Mouse (Mus musculus): ENCODE measurements around the gene Cox14.

Gene Cox14

GRCm38 (mm10) chr15:99724292-99725021 lies 961 bp upstream of the Cox14 start:
- in situ Hi-C loops (cut with MboI, MseI) = loop anchor here in 1 of 2 experiments (5.0 kb wide), 1 partner anchor 48 kb away; the partner anchor contains the start of gene Cers5

DNA sequence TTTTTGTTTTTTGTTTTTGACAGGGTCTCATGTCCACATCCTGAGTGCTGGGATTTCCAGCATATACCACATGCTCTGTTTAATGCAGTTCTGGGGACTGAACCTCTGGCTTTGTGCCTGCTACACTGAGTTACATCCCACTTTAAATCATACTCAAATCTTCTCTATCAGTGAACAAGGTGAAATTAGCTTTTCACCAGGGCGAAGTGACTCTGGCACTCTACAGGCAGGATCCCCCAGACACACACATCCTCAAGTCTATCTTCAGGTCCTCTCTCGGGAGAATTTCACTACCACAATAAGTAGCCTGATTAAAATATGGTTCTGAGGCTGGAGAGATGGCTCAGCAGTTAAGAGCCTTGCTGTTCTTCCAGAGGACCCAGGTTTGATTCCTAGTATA lies 1.1 kb downstream of the Cox14 start:
- in situ Hi-C loops (cut with MboI, MseI) = loop anchor here in 1 of 2 experiments (5.0 kb wide), 1 partner anchor 46 kb away; the partner anchor contains the start of gene Cers5

- in situ Hi-C loops (cut with MboI, MseI) = loop anchor here in 1 of 2 experiments (5.0 kb wide), 1 partner anchor 45 kb away; the partner anchor contains the start of gene Cers5
Observed at GRCm38 (mm10) chr15:99727039-99727438, 1.6 kb downstream of the Cox14 start.

DNA sequence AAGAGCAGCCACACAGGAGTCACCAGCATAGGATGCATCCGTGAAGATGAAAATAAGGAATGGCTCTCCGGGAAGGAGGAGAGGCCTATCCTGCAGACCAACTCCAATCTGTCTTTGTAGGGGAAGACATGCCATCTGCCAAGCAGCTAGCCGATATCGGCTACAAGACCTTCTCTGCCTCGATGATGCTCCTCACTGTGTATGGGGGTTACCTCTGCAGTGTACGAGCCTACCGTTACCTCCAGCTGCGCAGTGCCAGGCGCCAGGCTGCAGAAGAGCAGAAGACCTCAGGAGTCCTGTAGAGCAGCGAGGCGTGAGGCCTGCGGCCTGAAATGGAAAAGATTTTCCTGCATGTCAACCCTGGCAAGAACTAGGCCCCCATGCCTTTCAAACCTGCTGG lies 2.1 kb downstream of the Cox14 start:
- in situ Hi-C loops (cut with MboI, MseI) = loop anchor here in 1 of 2 experiments (5.0 kb wide), 1 partner anchor 45 kb away; the partner anchor contains the start of gene Cers5

DNA sequence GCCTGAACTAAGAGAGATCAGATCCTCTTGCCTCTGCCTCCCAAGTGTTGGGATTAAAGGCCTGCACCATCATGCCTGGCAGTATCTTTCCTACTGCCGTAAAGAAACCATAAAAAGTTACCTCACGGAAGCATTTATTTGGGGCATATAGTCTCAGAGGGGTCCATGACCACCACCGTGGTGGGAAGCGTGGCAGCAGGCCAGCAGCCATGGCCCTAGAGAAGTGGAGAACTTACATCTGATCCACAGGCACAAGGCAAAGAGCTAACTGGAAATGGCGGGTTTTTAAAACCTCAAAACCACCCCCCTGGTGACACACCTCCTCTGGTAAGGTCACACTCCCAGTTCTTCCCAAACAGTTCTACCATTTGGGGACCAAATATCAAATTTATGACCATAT lies 2.8 kb downstream of the Cox14 start:
- in situ Hi-C loops (cut with MboI, MseI) = loop anchor here in 1 of 2 experiments (5.0 kb wide), 1 partner anchor 44 kb away; the partner anchor contains the start of gene Cers5

- in situ Hi-C loops (cut with MboI, MseI) = loop anchor here in 1 of 2 experiments (5.0 kb wide), 1 partner anchor 43 kb away; the partner anchor contains the start of gene Cers5
Observed at GRCm38 (mm10) chr15:99729056-99729783, 3.8 kb downstream of the Cox14 start.

GRCm38 (mm10) chr15:99731167-99731566 lies 5.7 kb downstream of the Cox14 start:
- in situ Hi-C loops (cut with MboI, MseI) = no loop called here

- in situ Hi-C loops (cut with MboI, MseI) = no loop called here
Observed at GRCm38 (mm10) chr15:99731678-99732077, 6.3 kb downstream of the Cox14 start.

DNA sequence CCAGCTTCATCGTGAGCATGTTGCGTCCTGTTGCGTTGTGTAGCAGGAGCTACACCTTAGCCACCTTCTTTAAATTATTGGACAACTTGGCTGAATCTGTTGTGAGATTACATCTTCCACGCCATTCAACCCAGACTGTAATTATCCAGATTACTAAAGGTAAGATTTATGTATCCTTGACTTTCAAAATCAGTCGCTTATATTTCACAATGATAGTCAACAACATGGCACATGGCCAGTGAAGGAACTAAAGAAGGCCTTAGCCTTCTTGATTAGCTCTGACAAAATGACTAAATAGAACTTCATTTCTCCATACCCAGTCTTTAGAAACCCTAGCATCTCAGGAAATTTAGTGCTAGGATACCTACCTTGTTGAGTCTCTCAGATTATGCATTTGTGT lies 7.8 kb downstream of the Cox14 start:
- in situ Hi-C loops (cut with MboI, MseI) = no loop called here

DNA sequence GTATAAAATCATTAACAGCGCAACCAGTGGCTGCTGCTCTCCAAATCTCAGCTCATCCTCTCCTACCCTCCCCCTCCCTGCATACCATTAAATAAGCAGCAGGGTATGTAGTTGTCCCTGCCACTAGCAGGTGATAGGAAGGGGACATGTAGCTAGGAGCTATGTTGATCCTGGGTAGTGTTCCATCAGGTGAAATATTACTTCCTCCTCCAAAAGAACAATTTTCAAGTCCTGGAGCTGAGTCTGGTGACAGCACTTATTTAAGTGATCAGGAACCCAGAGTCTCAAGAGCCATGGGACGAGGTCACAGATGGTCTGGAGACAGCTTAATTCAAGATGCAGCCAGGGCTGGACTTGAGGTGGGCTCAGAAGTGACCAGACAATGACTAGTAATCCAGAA lies 10.2 kb downstream of the Cox14 start:
- in situ Hi-C loops (cut with MboI, MseI) = no loop called here

- in situ Hi-C loops (cut with MboI, MseI) = no loop called here
Observed at GRCm38 (mm10) chr15:99736675-99737074, 11.3 kb downstream of the Cox14 start.

DNA sequence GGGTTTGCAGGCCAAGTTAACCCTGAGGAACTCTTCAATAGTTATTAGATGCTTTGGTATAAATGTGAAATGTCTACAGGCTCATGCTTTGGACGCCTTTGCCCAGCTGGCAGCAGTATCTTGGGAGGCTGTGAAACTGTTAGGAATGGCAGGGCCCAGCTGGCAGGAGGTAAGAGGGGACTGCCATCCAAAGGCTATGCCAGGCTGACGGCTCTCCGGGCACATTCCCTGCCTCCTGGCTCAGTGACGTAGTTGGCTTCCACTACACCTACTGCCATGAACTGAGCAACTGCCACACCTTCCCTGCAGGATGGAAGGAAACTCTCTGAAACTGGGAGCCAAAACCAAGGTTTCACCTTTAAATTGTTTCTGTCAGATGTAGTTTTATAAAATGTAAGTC lies 14.8 kb downstream of the Cox14 start:
- in situ Hi-C loops (cut with MboI, MseI) = no loop called here

GRCm38 (mm10) chr15:99754204-99754603 lies 28.8 kb downstream of the Cox14 start:
- in situ Hi-C loops (cut with MboI, MseI) = no loop called here

DNA sequence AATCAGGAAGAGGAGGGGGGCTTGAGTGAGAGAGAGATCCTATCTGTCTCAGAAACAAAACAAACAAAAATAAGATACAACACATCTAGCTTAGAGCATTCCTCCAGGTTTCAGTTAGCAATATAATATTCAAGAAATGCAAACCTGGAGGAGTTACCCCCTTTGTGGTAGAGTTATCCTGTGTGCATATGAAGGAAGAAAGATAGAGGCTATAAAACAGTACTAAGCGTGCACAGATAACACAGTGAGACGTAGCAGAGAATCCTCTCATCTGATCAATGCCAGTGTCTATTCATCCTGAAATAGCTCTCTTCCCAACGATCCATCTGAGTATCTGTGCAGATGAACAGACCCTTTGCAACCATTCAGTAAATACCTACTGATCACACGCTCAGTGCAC lies 42.0 kb downstream of the Cox14 start:
- in situ Hi-C loops (cut with MboI, MseI) = no loop called here

DNA sequence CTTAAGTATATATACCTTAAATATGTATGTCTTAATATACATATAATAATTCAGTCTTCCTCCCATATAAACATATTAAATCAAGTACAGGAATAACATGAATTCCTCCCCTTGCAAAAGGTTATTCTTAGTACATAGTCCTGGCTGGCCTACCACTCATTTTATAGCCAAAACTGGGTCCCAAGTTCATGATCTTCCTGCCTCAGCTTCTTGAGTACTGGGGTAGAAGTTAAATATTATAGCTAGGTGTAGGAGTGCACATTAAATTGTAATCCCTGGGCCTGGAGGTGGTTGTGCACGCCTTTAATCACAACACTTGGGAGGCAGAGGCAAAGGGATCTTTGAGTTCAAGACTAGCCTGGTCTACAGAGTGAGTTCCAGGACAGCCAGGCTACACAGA lies 43.3 kb downstream of the Cox14 start:
- in situ Hi-C loops (cut with MboI, MseI) = no loop called here

DNA sequence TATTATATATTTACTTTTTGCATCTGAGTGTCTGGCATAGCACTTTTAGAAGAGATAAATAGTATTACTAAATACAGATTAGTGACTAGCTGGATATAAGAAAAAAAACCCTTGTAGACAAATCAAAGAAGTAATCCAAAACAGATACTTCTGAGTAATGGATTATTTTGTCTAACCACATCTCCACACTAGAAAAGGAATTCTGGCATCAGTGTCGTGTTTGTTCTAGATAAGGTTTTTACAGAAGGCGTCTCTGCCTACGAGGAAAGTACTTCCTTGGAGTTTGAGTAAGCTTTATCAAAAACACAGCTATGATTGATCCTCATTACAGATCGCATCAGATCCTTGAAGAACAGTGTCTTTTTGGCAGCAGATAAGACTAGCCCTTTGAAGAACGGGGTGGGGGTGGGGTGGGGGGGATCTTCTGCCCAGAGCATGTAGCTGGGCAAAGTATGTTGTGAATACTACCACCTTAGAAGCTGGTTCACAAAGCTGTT lies 45.6 kb downstream of the Cox14 start:
- in situ Hi-C loops (cut with MboI, MseI) = loop anchor here (5.0 kb wide), 2 partner anchors 44 to 54 kb away; partner anchors contain the start of genes Cox14 (in 1 of the 2) and Gpd1 (in 1 of the 2)

DNA sequence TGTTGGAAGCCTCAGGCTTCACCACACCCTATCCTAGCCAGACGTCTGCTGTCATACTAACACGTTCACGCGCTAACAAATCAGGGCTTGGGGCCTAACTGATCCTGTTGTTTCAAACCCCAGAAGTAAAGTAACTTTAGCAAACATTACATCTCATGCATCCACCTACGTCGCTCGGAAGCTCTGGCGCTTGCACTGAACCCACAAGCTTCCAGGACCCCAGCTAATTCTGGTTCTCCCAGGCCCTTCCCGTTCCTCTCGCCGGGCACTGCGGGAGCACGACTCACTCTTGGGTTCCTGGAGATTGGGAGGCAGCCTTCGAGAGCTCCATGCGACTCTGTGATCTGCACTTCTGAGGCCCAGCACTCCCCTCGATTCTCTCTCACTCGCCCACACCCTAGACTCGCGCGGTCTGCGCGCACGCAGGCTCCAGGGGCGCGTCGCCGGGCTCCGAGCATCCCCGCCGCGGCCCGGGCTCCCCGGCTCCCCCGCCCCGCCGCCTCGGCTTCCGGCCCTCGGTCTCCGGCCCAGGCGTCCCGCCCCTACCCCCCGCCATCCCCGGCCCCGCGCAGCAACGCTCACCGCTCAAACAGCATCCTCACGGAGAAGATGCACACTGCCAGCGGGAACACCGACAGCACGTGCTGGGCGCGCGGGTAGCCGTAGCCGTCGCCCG lies 46.3 kb downstream of the Cox14 start:
- in situ Hi-C loops (cut with MboI, MseI) = loop anchor here (5.0 kb wide), 2 partner anchors 44 to 54 kb away; partner anchors contain the start of genes Cox14 (in 1 of the 2) and Gpd1 (in 1 of the 2)

DNA sequence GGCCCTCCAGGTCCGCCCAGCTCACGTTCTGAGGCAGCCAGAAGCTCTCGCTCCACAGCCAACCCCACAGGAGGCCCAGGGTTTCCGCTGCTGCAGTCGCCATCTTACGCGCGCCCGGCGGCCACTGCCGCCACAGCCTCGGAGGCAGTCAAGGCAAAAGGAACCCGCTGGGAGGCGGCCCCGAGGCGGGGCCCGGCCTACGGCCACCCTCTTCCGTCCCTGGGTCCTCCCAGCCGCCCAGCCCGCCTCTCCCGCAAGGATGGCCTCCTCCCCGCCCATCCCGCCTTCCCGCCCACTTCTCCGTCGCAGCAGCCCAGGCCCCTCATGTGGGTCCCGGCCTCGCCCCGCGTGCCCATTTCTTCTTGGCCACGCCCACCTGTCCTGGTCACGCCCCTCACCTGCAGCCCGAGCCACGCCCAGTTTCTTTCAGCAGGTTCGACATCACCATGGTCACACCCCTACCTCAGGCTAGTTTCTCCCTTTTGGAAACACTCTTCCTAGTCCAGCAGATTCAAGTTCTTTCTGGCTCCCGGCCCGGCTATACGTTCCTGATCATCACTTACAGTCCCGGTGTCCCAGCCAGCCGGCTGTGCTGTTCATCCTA lies 47.0 kb downstream of the Cox14 start:
- in situ Hi-C loops (cut with MboI, MseI) = loop anchor here (5.0 kb wide), 2 partner anchors 45 to 55 kb away; partner anchors contain the start of genes Cox14 (in 1 of the 2) and Gpd1 (in 1 of the 2)

GRCm38 (mm10) chr15:99772881-99772924 lies 47.3 kb downstream of the Cox14 start, which contains the start of gene Cers5:
Gene Cers5, minus strand, starts transcription at chr15:99772885.
- in situ Hi-C loops (cut with MboI, MseI) = loop anchor here (5.0 kb wide), 2 partner anchors 45 to 55 kb away; partner anchors contain the start of genes Cox14 (in 1 of the 2) and Gpd1 (in 1 of the 2)

DNA sequence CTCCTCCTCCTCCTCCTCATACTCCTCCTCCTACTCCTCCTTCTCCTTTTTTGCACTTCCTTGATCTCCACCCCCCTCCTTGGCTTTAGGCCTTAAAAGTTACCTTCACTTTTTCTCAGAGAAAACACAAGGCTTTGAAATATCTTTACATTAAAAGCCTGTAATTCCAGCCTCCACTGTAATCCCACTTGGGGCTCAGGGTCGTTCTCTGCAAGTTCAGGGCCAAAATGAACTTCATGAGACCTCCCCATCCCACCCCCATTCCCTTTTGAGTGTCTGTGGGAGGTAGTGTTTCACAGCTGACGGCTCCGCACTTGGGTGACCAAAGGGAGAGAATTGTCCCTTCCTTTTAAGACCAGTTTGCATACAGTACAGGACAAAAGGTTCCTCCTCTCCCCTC lies 47.5 kb downstream of the Cox14 start:
- in situ Hi-C loops (cut with MboI, MseI) = loop anchor here (5.0 kb wide), 2 partner anchors 46 to 56 kb away; partner anchors contain the start of genes Cox14 (in 1 of the 2) and Gpd1 (in 1 of the 2)
